Mouse (Mus musculus): ENCODE measurements around the gene Agr2.

DNA sequence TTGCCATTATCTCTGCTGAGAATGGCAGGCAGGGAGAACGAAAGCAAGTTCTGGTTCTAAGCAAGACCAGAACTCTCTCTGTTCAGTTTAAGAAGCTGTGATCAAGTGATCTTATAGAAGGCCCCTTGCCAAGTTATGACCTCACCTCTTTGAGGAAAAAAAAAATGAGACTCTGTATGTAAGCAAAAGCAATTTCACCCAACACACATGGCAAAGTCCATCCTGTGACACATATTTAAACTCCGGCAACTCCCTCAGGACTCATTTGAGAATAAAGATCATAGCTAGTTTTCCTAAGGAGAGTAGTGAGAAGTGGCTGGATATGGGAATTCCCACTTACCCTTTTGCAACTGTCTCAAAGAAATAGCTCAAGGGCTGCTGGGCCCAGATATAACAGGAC is 14.9 kb downstream of the Agr2 start:
- TF ChIP-seq POLR2A (IDR thresholded peaks at IDR 0.05; ENCODE audit: control insufficient read depth, extremely low read depth, insufficient read depth, low read length, poor library complexity) (no peak), CTCF (IDR thresholded peaks at IDR 0.05; ENCODE audit: borderline replicate concordance, control insufficient read depth, extremely low read depth, insufficient read depth, low read length, poor library complexity) (no peak)
